Mouse (Mus musculus) heart, adult 11 months (tissue): ENCODE results near the gene Nf1.
"Not testable (repeated sequence)": the region's sequence is repeated elsewhere in the genome, so short reads cannot be mapped to it uniquely, and the experiment has no call there.

ENCODE experiments used
- DNase-seq: peaks from one replicate; pipeline ENCODE4 v3.0.0; 2022

Gene Nf1

GRCm38 (mm10) chr11:79339234-79339807 lies at the start of gene Nf1:
TSS of gene Nf1 (plus strand) at chr11:79339693.
- peak; percentile 100 for DNase-seq

GRCm38 (mm10) chr11:79290473-79290872 lies 49.0 kb upstream of the Nf1 start:
- DNase-seq: peak; percentile 93

GRCm38 (mm10) chr11:79291651-79292050 lies 47.8 kb upstream of the Nf1 start:
- DNase-seq: peak; percentile 90

- DNase-seq: no peak
These were observed 47.4 kb upstream of the Nf1 start for GRCm38 (mm10) chr11:79292130-79292529.

GRCm38 (mm10) chr11:79293025-79293424 lies 46.5 kb upstream of the Nf1 start:
- no peak for DNase-seq

GRCm38 (mm10) chr11:79293971-79294370 lies 45.5 kb upstream of the Nf1 start:
- DNase-seq: no peak

- no peak for DNase-seq
These were observed 43.3 kb upstream of the Nf1 start for GRCm38 (mm10) chr11:79296167-79296566.

GRCm38 (mm10) chr11:79296856-79297491 lies 42.5 kb upstream of the Nf1 start, which contains the start of gene Gm9964:
TSS of gene Gm9964 (minus strand) at chr11:79296906.
- DNase-seq: no peak

- no peak for DNase-seq
These were observed 39.6 kb upstream of the Nf1 start for GRCm38 (mm10) chr11:79299719-79300431.

- DNase-seq: no peak
These were observed 36.4 kb upstream of the Nf1 start for GRCm38 (mm10) chr11:79303109-79303508.

- DNase-seq: not testable (repeated sequence)
These were observed 35.2 kb upstream of the Nf1 start for GRCm38 (mm10) chr11:79304245-79304644.

GRCm38 (mm10) chr11:79305697-79306340 lies 33.7 kb upstream of the Nf1 start:
- DNase-seq: peak; percentile 93

GRCm38 (mm10) chr11:79306510-79306909 lies 33.0 kb upstream of the Nf1 start:
- DNase-seq: peak; percentile 95

GRCm38 (mm10) chr11:79306996-79307395 lies 32.5 kb upstream of the Nf1 start:
- DNase-seq: peak; percentile 95

- peak; percentile 90 for DNase-seq
These were observed 31.8 kb upstream of the Nf1 start for GRCm38 (mm10) chr11:79307560-79308200.

- no peak for DNase-seq
These were observed 29.0 kb upstream of the Nf1 start for GRCm38 (mm10) chr11:79310467-79310866.

GRCm38 (mm10) chr11:79316807-79317345 lies 22.6 kb upstream of the Nf1 start:
- DNase-seq: no peak

- peak; percentile 93 for DNase-seq
These were observed 19.7 kb upstream of the Nf1 start for GRCm38 (mm10) chr11:79319807-79320206.

GRCm38 (mm10) chr11:79323985-79324685 lies 15.4 kb upstream of the Nf1 start:
- DNase-seq: peak; percentile 93

GRCm38 (mm10) chr11:79325663-79326062 lies 13.8 kb upstream of the Nf1 start:
- DNase-seq: peak; percentile 93

GRCm38 (mm10) chr11:79327106-79327505 lies 12.4 kb upstream of the Nf1 start:
- no peak for DNase-seq

- DNase-seq: peak; percentile 82
These were observed 11.4 kb upstream of the Nf1 start for GRCm38 (mm10) chr11:79328060-79328459.
